Mouse (Mus musculus) C2C12 (cell line): ENCODE measurements around the gene Lhcgr.

Source experiments
- CTCF ChIP-seq: IDR thresholded peaks from one replicate; pipeline ENCODE4 v1.5.1; 2011; ENCODE audit not compliant: control insufficient read depth, insufficient read depth, insufficient read length
- USF1 ChIP-seq: IDR thresholded peaks from one replicate; pipeline ENCODE4 v1.6.1; 2011; ENCODE audit warnings: low read depth, mild to moderate bottlenecking, control low read depth, moderate library complexity

GRCm38 (mm10) chr17:88774103-88774526, 17.7 kb downstream of the Lhcgr start:
- no peak for TF ChIP-seq CTCF
- TF ChIP-seq USF1: no peak
